Mouse (Mus musculus) lung, adult 2 months (tissue): ENCODE measurements around the gene Zbtb16.

Source experiments
- CTCF ChIP-seq: fragments of 200-500 bp; IDR thresholded peaks from 2 replicates; pipeline ENCODE4 v1.5.1; 2011; ENCODE audit warnings: mild to moderate bottlenecking, low read length, control low read depth; ENCODE audit not compliant: insufficient read depth
- POLR2A ChIP-seq: fragments of 200-500 bp; IDR thresholded peaks from 2 replicates; pipeline ENCODE4 v1.6.1; 2011; ENCODE audit warnings: low read depth, mild to moderate bottlenecking, control low read depth, low read length, borderline replicate concordance; ENCODE audit errors: extremely low read depth

- no peak for TF ChIP-seq POLR2A
- no peak for TF ChIP-seq CTCF
Observed at GRCm38 (mm10) chr9:48733817-48734544, 102.0 kb downstream of the Zbtb16 start.
